Mouse (Mus musculus): ENCODE measurements around the gene Iffo1.

GRCm38 (mm10) chr6:125152212-125153017 is 7.4 kb downstream of the Iffo1 start:
- TF ChIP-seq POLR2A (IDR thresholded peaks at IDR 0.05; ENCODE audit: borderline replicate concordance, low read depth, low read length) (no peak), CTCF (IDR thresholded peaks at IDR 0.05; ENCODE audit: low read depth, low read length) (no peak)

Data from bone marrow macrophage, adult 2 months (primary cell).